Mouse (Mus musculus): ENCODE results near the gene Ptpn12.

GRCm38 (mm10) chr5:20968493-20968892, 87.2 kb downstream of the Ptpn12 start:
- no peak for TF ChIP-seq ZNF384 (IDR thresholded peaks at IDR 0.05; ENCODE audit: low read depth, low read length)
- no peak for TF ChIP-seq CHD2 (IDR thresholded peaks at IDR 0.05; ENCODE audit: low read depth, low read length)
- TF ChIP-seq HCFC1 (IDR thresholded peaks at IDR 0.05; ENCODE audit: borderline replicate concordance, insufficient read depth, low read length) = no peak

All from ES-E14 (cell line).